Mouse (Mus musculus): ENCODE measurements around the gene Dpy30.

- TF ChIP-seq TAL1 (IDR thresholded peaks at IDR 0.05; ENCODE audit: low read length) (no peak), GATA1 (IDR thresholded peaks at IDR 0.05; ENCODE audit: low read length) (no peak)
These were observed 52.0 kb downstream of the Dpy30 start for GRCm38 (mm10) chr17:74271541-74272268.
